Mouse (Mus musculus): Measurements from ENCODE around the gene Ptpn18. TPM values are rescaled to one million over a fixed set of nuclear protein-coding genes. Genes with fewer than 3 reads are reported as not detected.

Gene Ptpn18
- polyA plus RNA-seq, 1 experiment = 9.8 TPM

GRCm38 (mm10) chr1:34462766-34463165 is 3.2 kb downstream of the Ptpn18 start:
- peak in 1 of 2 experiments; percentile 71 for DNase-seq (ENCODE audit: extremely low spot score in 1 of 2, low spot score in 1 of 2)

- no peak for DNase-seq (ENCODE audit: extremely low spot score in 1 of 2, low spot score in 1 of 2)
Observed at GRCm38 (mm10) chr1:34464310-34464817, 4.8 kb downstream of the Ptpn18 start.

GRCm38 (mm10) chr1:34465445-34465844 is 5.9 kb downstream of the Ptpn18 start:
- no peak for DNase-seq (ENCODE audit: extremely low spot score in 1 of 2, low spot score in 1 of 2)

- DNase-seq (ENCODE audit: extremely low spot score in 1 of 2, low spot score in 1 of 2) = no peak
Observed at GRCm38 (mm10) chr1:34468051-34468450, 8.5 kb downstream of the Ptpn18 start.

GRCm38 (mm10) chr1:34468500-34468899 is 8.9 kb downstream of the Ptpn18 start:
- no peak for DNase-seq (ENCODE audit: extremely low spot score in 1 of 2, low spot score in 1 of 2)

GRCm38 (mm10) chr1:34469801-34470200 is 10.2 kb downstream of the Ptpn18 start:
- DNase-seq (ENCODE audit: extremely low spot score in 1 of 2, low spot score in 1 of 2) = no peak

GRCm38 (mm10) chr1:34472427-34473300 is 13.1 kb downstream of the Ptpn18 start:
- DNase-seq (ENCODE audit: extremely low spot score in 1 of 2, low spot score in 1 of 2) = no peak

GRCm38 (mm10) chr1:34478891-34479655 is 19.5 kb downstream of the Ptpn18 start:
- no peak for DNase-seq (ENCODE audit: extremely low spot score in 1 of 2, low spot score in 1 of 2)

- no peak for DNase-seq (ENCODE audit: extremely low spot score in 1 of 2, low spot score in 1 of 2)
Observed at GRCm38 (mm10) chr1:34480801-34481200, 21.2 kb downstream of the Ptpn18 start.

- DNase-seq (ENCODE audit: extremely low spot score in 1 of 2, low spot score in 1 of 2) = no peak
Observed at GRCm38 (mm10) chr1:34481920-34482669, 22.5 kb downstream of the Ptpn18 start.

GRCm38 (mm10) chr1:34484470-34484869 is 24.9 kb downstream of the Ptpn18 start:
- no peak for DNase-seq (ENCODE audit: extremely low spot score in 1 of 2, low spot score in 1 of 2)

GRCm38 (mm10) chr1:34485461-34486188 is 26.1 kb downstream of the Ptpn18 start:
- DNase-seq (ENCODE audit: extremely low spot score in 1 of 2, low spot score in 1 of 2) = peak in 1 of 2 experiments; percentile 73

- no peak for DNase-seq (ENCODE audit: extremely low spot score in 1 of 2, low spot score in 1 of 2)
Observed at GRCm38 (mm10) chr1:34487383-34487782, 27.8 kb downstream of the Ptpn18 start.

GRCm38 (mm10) chr1:34489852-34490541 is 30.4 kb downstream of the Ptpn18 start:
- no peak for DNase-seq (ENCODE audit: extremely low spot score in 1 of 2, low spot score in 1 of 2)

- no peak for DNase-seq (ENCODE audit: extremely low spot score in 1 of 2, low spot score in 1 of 2)
Observed at GRCm38 (mm10) chr1:34491480-34491879, 31.9 kb downstream of the Ptpn18 start.

GRCm38 (mm10) chr1:34502991-34503390 is 43.4 kb downstream of the Ptpn18 start:
- no peak for DNase-seq (ENCODE audit: extremely low spot score in 1 of 2, low spot score in 1 of 2)

- no peak for DNase-seq (ENCODE audit: extremely low spot score in 1 of 2, low spot score in 1 of 2)
Observed at GRCm38 (mm10) chr1:34505307-34505706, 45.7 kb downstream of the Ptpn18 start.

- DNase-seq (ENCODE audit: extremely low spot score in 1 of 2, low spot score in 1 of 2) = no peak
Observed at GRCm38 (mm10) chr1:34505970-34506551, 46.5 kb downstream of the Ptpn18 start.

GRCm38 (mm10) chr1:34507986-34508385 is 48.4 kb downstream of the Ptpn18 start:
- no peak for DNase-seq (ENCODE audit: extremely low spot score in 1 of 2, low spot score in 1 of 2)
